Comparison of ENCODE assay signal across 22 mouse cellular contexts in the genomic region with DNA sequence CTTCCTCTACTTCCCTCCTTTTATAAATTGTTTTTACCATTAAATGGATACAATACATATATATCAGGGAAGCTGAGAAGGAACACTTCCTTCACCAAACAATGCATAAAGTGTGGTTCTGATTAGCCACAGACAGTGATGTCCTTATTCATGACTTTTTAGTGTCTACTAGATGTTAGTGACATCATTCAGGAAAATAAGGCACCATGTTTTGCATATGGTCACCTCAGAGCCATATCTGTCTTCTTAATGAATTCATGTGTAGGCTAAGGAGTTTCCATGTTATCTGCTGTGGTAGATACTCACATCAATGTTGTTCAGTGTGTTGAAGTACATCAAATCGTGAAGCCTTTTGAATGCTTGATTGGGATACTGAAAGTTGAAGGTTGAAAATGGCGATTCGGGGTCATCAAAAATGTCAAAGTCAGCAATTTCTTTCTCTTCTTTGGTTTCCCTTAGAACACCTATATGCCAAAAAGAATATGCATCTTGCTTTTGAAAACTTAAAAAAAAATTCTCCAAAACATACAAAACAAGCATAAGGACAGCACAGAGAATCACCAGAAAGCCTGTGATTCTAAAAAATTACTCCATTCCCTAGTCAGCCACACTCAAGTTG.
"Had no signal": no experiment of that assay in that cellular context is flagged by ENCODE, and none has a peak within 500 bp of the region (broad histone marks: within the 10 kb centered on the region; RNA-seq: fewer than 3 reads in every experiment).

No protein-coding gene starts in this region.

- H3K4me1 ChIP-seq: embryonic facial prominence, embryonic 10.5 days; embryonic facial prominence, embryonic 12.5 days; embryonic facial prominence, embryonic 13.5 days; embryonic facial prominence, embryonic 15.5 days; forebrain, embryonic 10.5 days; forebrain, embryonic 12.5 days; forebrain, embryonic 13.5 days; forebrain, embryonic 15.5 days had no signal

- H3K4me3 ChIP-seq: embryonic facial prominence, embryonic 10.5 days; embryonic facial prominence, embryonic 12.5 days; embryonic facial prominence, embryonic 13.5 days; embryonic facial prominence, embryonic 15.5 days; erythroblast, embryonic 14.5 days; forebrain, embryonic 10.5 days; forebrain, embryonic 12.5 days; forebrain, embryonic 13.5 days; forebrain, embryonic 15.5 days; gastrocnemius, adult 2 months; heart, adult 2 months had no signal

- H3K4me2 ChIP-seq: embryonic facial prominence, embryonic 12.5 days; embryonic facial prominence, embryonic 13.5 days; embryonic facial prominence, embryonic 15.5 days; forebrain, embryonic 12.5 days; forebrain, embryonic 13.5 days; forebrain, embryonic 15.5 days had no signal

- H3K9me3 ChIP-seq: embryonic facial prominence, embryonic 10.5 days; embryonic facial prominence, embryonic 12.5 days; embryonic facial prominence, embryonic 13.5 days; embryonic facial prominence, embryonic 15.5 days; forebrain, embryonic 10.5 days; forebrain, embryonic 12.5 days; forebrain, embryonic 13.5 days; forebrain, embryonic 15.5 days had no signal

- H3K36me3 ChIP-seq: embryonic facial prominence, embryonic 10.5 days; embryonic facial prominence, embryonic 12.5 days; embryonic facial prominence, embryonic 13.5 days; embryonic facial prominence, embryonic 15.5 days; forebrain, embryonic 10.5 days; forebrain, embryonic 12.5 days; forebrain, embryonic 15.5 days had no signal

- H3K27me3 ChIP-seq: embryonic facial prominence, embryonic 12.5 days; embryonic facial prominence, embryonic 13.5 days; embryonic facial prominence, embryonic 15.5 days; forebrain, embryonic 12.5 days; forebrain, embryonic 13.5 days; forebrain, embryonic 15.5 days had no signal

- H3K9ac ChIP-seq: embryonic facial prominence, embryonic 12.5 days; embryonic facial prominence, embryonic 13.5 days; embryonic facial prominence, embryonic 15.5 days; forebrain, embryonic 12.5 days; forebrain, embryonic 13.5 days; forebrain, embryonic 15.5 days; forebrain, postnatal 0 days had no signal

- H3K27ac ChIP-seq: embryonic facial prominence, embryonic 10.5 days; embryonic facial prominence, embryonic 12.5 days; embryonic facial prominence, embryonic 13.5 days; embryonic facial prominence, embryonic 15.5 days; forebrain, embryonic 10.5 days; forebrain, embryonic 12.5 days; forebrain, embryonic 13.5 days; forebrain, embryonic 15.5 days; gastrocnemius, adult 2 months; heart, adult 2 months had no signal

- DNase-seq: cerebellum, adult 9-11 months; cerebellum, postnatal 10 days; cerebellum, postnatal 14 days; cerebellum, postnatal 25 days; cerebellum, postnatal 36 days; embryo, embryonic 11 days; forebrain, postnatal 0 days; gastrocnemius, adult 2 months; gastrocnemius, postnatal 10 days; gastrocnemius, postnatal 14 days; gastrocnemius, postnatal 25 days; gastrocnemius, postnatal 36 days had no signal
